Mouse (Mus musculus): ENCODE data around the gene Cdpf1. TPM values are rescaled to one million over a fixed set of nuclear protein-coding genes. Genes with fewer than 3 reads are reported as not detected.

Cdpf1 gene
- polyA plus RNA-seq, 1 experiment from 2014 or later, result 21.8 TPM

GRCm38 (mm10) chr15:85762761-85763160 is 48.7 kb downstream of the Cdpf1 start:
- no peaks in the 10 kb centered on the region for H3K4me1 ChIP-seq (ENCODE audit: control insufficient read depth, insufficient read depth, low read length)
- DNase-seq (ENCODE audit: low spot score, missing footprints), result no peak
- WGBS, result 76% methylated on average over 4 of the region's 4 CpGs
- H3K36me3 ChIP-seq (ENCODE audit: control insufficient read depth, insufficient read depth, low read length), result no peaks in the 10 kb centered on the region
- peaks cover 4% of the 10 kb centered on the region; the same call in 1 of the 2 replicates for H3K9me3 ChIP-seq (ENCODE audit: control insufficient read depth, low read length)
- no peaks in the 10 kb centered on the region for H3K27me3 ChIP-seq (ENCODE audit: control insufficient read depth, insufficient read depth, low read length)
- ATAC-seq (ENCODE audit: low FRiP score), result no peak
- H3K27ac ChIP-seq (ENCODE audit: low read depth, low read length), result no peak overlapping the region
- H3K4me2 ChIP-seq, result no peak overlapping the region
- H3K9ac ChIP-seq (ENCODE audit: low read length), result no peak overlapping the region
- no peak overlapping the region for H3K4me3 ChIP-seq (ENCODE audit: low read depth, low read length)

GRCm38 (mm10) chr15:85757768-85758167 is 53.7 kb downstream of the Cdpf1 start:
- 94% methylated on average over 3 of the region's 3 CpGs for WGBS
- H3K4me2 ChIP-seq, result no peak overlapping the region
- no peaks in the 10 kb centered on the region for H3K27me3 ChIP-seq (ENCODE audit: control insufficient read depth, insufficient read depth, low read length)
- no peak overlapping the region for H3K9ac ChIP-seq (ENCODE audit: low read length)
- H3K4me1 ChIP-seq (ENCODE audit: control insufficient read depth, insufficient read depth, low read length), result no peaks in the 10 kb centered on the region
- DNase-seq (ENCODE audit: low spot score, missing footprints) (no peak), ATAC-seq (ENCODE audit: low FRiP score) (no peak)
- H3K9me3 ChIP-seq (ENCODE audit: control insufficient read depth, low read length), result peaks cover 9% of the 10 kb centered on the region; the same call in 1 of the 2 replicates
- no peak overlapping the region for H3K27ac ChIP-seq (ENCODE audit: low read depth, low read length)
- H3K4me3 ChIP-seq (ENCODE audit: low read depth, low read length), result no peak overlapping the region
- H3K36me3 ChIP-seq (ENCODE audit: control insufficient read depth, insufficient read depth, low read length), result no peaks in the 10 kb centered on the region

Other genes with a start within 250 kb of the Cdpf1 start
- gene Wnt7b, start 229.2 kb downstream of the Cdpf1 start, polyA plus RNA-seq (2014; fragmentation: Nextera tagmentation; extraction: Ambion mirVana), result 38.5 and 44.3 TPM in 2 replicates
- gene Ppara, start 76.7 kb downstream of the Cdpf1 start, polyA plus RNA-seq (2014; fragmentation: Nextera tagmentation; extraction: Ambion mirVana), result 0.62 and 0.92 TPM in 2 replicates
- 0.07 and 0.15 TPM in 2 replicates for gene Pkdrej, start 10.0 kb upstream of the Cdpf1 start, polyA plus RNA-seq (2014; fragmentation: Nextera tagmentation; extraction: Ambion mirVana)
- gene Ttc38, start 20.6 kb upstream of the Cdpf1 start, polyA plus RNA-seq (2014; fragmentation: Nextera tagmentation; extraction: Ambion mirVana), result 1.9 and 2.4 TPM in 2 replicates
- gene Gtse1, start 48.0 kb upstream of the Cdpf1 start, polyA plus RNA-seq (2014; fragmentation: Nextera tagmentation; extraction: Ambion mirVana), result 38.6 and 43.7 TPM in 2 replicates
- gene Trmu, start 67.6 kb upstream of the Cdpf1 start, polyA plus RNA-seq (2014; fragmentation: Nextera tagmentation; extraction: Ambion mirVana), result 29.9 and 33.5 TPM in 2 replicates
- 4.1 and 4.9 TPM in 2 replicates for gene Celsr1, start 222.1 kb upstream of the Cdpf1 start, polyA plus RNA-seq (2014; fragmentation: Nextera tagmentation; extraction: Ambion mirVana)
- 7.8 and 8.9 TPM in 2 replicates for gene Gramd4, start 246.0 kb upstream of the Cdpf1 start, polyA plus RNA-seq (2014; fragmentation: Nextera tagmentation; extraction: Ambion mirVana)

Measured in midbrain, embryonic 11.5 days (tissue).